Mouse (Mus musculus): ENCODE data around the gene Gfi1b.

DNA sequence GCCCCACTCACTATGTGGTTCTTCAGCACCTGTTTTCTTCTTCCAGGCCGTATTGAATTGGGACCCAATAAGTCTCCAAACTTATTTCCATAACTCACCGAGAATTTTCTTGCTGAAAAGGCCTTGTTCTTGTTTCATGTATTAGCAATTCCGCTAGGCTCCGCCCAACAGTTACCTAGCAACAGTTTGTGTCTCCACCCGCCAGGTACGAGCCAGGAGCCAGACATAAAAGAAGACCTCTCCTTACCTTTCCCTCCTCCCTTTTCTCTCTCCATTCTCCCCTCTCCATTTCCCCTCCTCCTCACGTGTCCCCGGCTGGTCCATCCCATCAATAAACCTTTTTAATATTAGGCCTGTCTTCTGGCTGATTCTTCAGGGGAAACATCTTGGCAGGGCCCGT, 16.6 kb upstream of the Gfi1b start:
- TF ChIP-seq CTCF (IDR thresholded peaks at IDR 0.05) = no peak
- no peak for TF ChIP-seq EP300 (IDR thresholded peaks at IDR 0.05)

Measured in lung, postnatal 0 days (tissue).